Mouse (Mus musculus): ENCODE data around the gene Hmx1.

Hmx1 gene

GRCm38 (mm10) chr5:35398310-35398910 is 9.5 kb downstream of the Hmx1 start:
- no peak for DNase-seq (ENCODE audit: low spot score)

GRCm38 (mm10) chr5:35399061-35399460 is 10.2 kb downstream of the Hmx1 start:
- DNase-seq (ENCODE audit: low spot score), result no peak

- DNase-seq (ENCODE audit: low spot score), result no peak
These were observed 10.9 kb downstream of the Hmx1 start for GRCm38 (mm10) chr5:35399704-35400320.

GRCm38 (mm10) chr5:35401240-35401639 is 12.3 kb downstream of the Hmx1 start:
- DNase-seq (ENCODE audit: low spot score), result no peak

GRCm38 (mm10) chr5:35407411-35407930 is 18.6 kb downstream of the Hmx1 start:
- DNase-seq (ENCODE audit: low spot score), result no peak

GRCm38 (mm10) chr5:35411028-35411427 is 22.1 kb downstream of the Hmx1 start:
- DNase-seq (ENCODE audit: low spot score), result no peak

- no peak for DNase-seq (ENCODE audit: low spot score)
These were observed 23.9 kb downstream of the Hmx1 start for GRCm38 (mm10) chr5:35412833-35413232.

- DNase-seq (ENCODE audit: low spot score), result no peak
These were observed 28.8 kb downstream of the Hmx1 start for GRCm38 (mm10) chr5:35417707-35418106.

- DNase-seq (ENCODE audit: low spot score), result no peak
These were observed 32.7 kb downstream of the Hmx1 start for GRCm38 (mm10) chr5:35421622-35422021.

GRCm38 (mm10) chr5:35425218-35425617 is 36.3 kb downstream of the Hmx1 start:
- no peak for DNase-seq (ENCODE audit: low spot score)

GRCm38 (mm10) chr5:35427901-35428300 is 39.0 kb downstream of the Hmx1 start:
- DNase-seq (ENCODE audit: low spot score), result no peak

GRCm38 (mm10) chr5:35428421-35428820 is 39.5 kb downstream of the Hmx1 start:
- DNase-seq (ENCODE audit: low spot score), result no peak

GRCm38 (mm10) chr5:35432098-35432497 is 43.2 kb downstream of the Hmx1 start:
- no peak for DNase-seq (ENCODE audit: low spot score)

- no peak for DNase-seq (ENCODE audit: low spot score)
These were observed 45.1 kb downstream of the Hmx1 start for GRCm38 (mm10) chr5:35434038-35434437.

- DNase-seq (ENCODE audit: low spot score), result no peak
These were observed 45.8 kb downstream of the Hmx1 start for GRCm38 (mm10) chr5:35434703-35435102.

- no peak for DNase-seq (ENCODE audit: low spot score)
These were observed 49.9 kb downstream of the Hmx1 start for GRCm38 (mm10) chr5:35438805-35439204.

- DNase-seq (ENCODE audit: low spot score), result no peak
These were observed 51.6 kb downstream of the Hmx1 start for GRCm38 (mm10) chr5:35440459-35440858.

- DNase-seq (ENCODE audit: low spot score), result no peak
These were observed 52.5 kb downstream of the Hmx1 start for GRCm38 (mm10) chr5:35441411-35441810.

- no peak for DNase-seq (ENCODE audit: low spot score)
These were observed 55.8 kb downstream of the Hmx1 start for GRCm38 (mm10) chr5:35444731-35445130.

GRCm38 (mm10) chr5:35447656-35448443 is 58.9 kb downstream of the Hmx1 start:
- DNase-seq (ENCODE audit: low spot score), result no peak
